Mouse (Mus musculus) midbrain, embryonic 15.5 days (tissue): ENCODE data around the gene Rgma. TPM values are rescaled to one million over a fixed set of nuclear protein-coding genes. Genes with fewer than 3 reads are reported as not detected.

Experiments
- ATAC-seq: fragments of 200-750 bp; cut with Nextera tagmentation; replicated peaks from 2 replicates; pipeline ENCODE4 v1.8.0; 2017; ENCODE audit warnings: moderate TSS enrichment
- H3K27ac ChIP-seq: fragments of 300-500 bp; sonication (generic); 2 replicates; pipeline ENCODE4 v1.5.1; 2015; ENCODE audit warnings: mild to moderate bottlenecking, inconsistent platforms
- H3K27me3 ChIP-seq: fragments of 300-500 bp; sonication (generic); replicated peaks from 2 replicates; pipeline ENCODE4 v1.6.1; 2015; ENCODE audit warnings: inconsistent platforms
- H3K36me3 ChIP-seq: fragments of 300-500 bp; sonication (generic); replicated peaks from 2 replicates; pipeline ENCODE4 v1.6.1; 2015; ENCODE audit warnings: inconsistent platforms
- H3K4me1 ChIP-seq: fragments of 300-500 bp; sonication (generic); 2 replicates; pipeline ENCODE4 v1.6.1; 2015; ENCODE audit warnings: inconsistent platforms
- H3K4me2 ChIP-seq: fragments of 300-500 bp; sonication (generic); 2 replicates; pipeline ENCODE4 v1.6.1; 2015; ENCODE audit warnings: inconsistent platforms, mild to moderate bottlenecking, moderate library complexity
- H3K4me3 ChIP-seq: fragments of 300-500 bp; sonication (generic); 2 replicates; pipeline ENCODE4 v1.5.1; 2015; ENCODE audit warnings: mild to moderate bottlenecking, inconsistent platforms
- H3K9ac ChIP-seq: fragments of 300-500 bp; sonication (generic); 2 replicates; pipeline ENCODE4 v1.6.1; 2015; ENCODE audit warnings: mild to moderate bottlenecking, inconsistent platforms
- H3K9me3 ChIP-seq: fragments of 300-500 bp; sonication (generic); 2 replicates; pipeline ENCODE4 v1.6.1; 2016; ENCODE audit warnings: inconsistent platforms
- WGBS: fragments of 180-500 bp; shearing (Covaris S2); methylation state at CpG from one replicate; pipeline ENCODE4 v1.1.7; 2015; ENCODE audit warnings: mixed read lengths; 5-methylcytosine and 5-hydroxymethylcytosine counted together
- polyA plus RNA-seq: library from polyadenylated mRNA; unstranded; fragments of >200 nt; fragmentation: Nextera tagmentation; extraction: Ambion mirVana; gene quantifications from 2 replicates; pipeline ENCODE4 v1.2.1, GENCODE M21; 2015

Gene Rgma
- polyA plus RNA-seq, 1 experiment from 2014 or later, result 46.6 TPM

- no peaks in the 10 kb centered on the region for H3K27me3 ChIP-seq
- ATAC-seq, result no peak
- no peak overlapping the region for H3K27ac ChIP-seq
- H3K9me3 ChIP-seq, result no peaks in the 10 kb centered on the region
- no peak overlapping the region for H3K4me2 ChIP-seq
- H3K4me3 ChIP-seq, result no peak overlapping the region
- H3K4me1 ChIP-seq, result peaks cover 4% of the 10 kb centered on the region; the same call in 1 of the 2 replicates
- H3K9ac ChIP-seq, result no peak overlapping the region
- 25% methylated on average over 3 of the region's 3 CpGs for WGBS
- no peaks in the 10 kb centered on the region for H3K36me3 ChIP-seq
Measured at GRCm38 (mm10) chr7:73343852-73344251, 31.5 kb upstream of the Rgma start.

GRCm38 (mm10) chr7:73348585-73349124 is 26.7 kb upstream of the Rgma start:
- Histone ChIP-seq H3K9ac (no peak overlapping the region), H3K4me1 (peaks cover 4% of the 10 kb centered on the region; the same call in 1 of the 2 replicates), H3K4me2 (no peak overlapping the region), H3K4me3 (no peak overlapping the region), H3K36me3 (no peaks in the 10 kb centered on the region), H3K9me3 (no peaks in the 10 kb centered on the region), H3K27ac (no peak overlapping the region), H3K27me3 (no peaks in the 10 kb centered on the region)
- 38% methylated on average over 10 of the region's 10 CpGs for WGBS
- no peak for ATAC-seq

GRCm38 (mm10) chr7:73349158-73349557 is 26.2 kb upstream of the Rgma start:
- no peaks in the 10 kb centered on the region for H3K27me3 ChIP-seq
- H3K4me3 ChIP-seq, result no peak overlapping the region
- no peak overlapping the region for H3K4me2 ChIP-seq
- H3K4me1 ChIP-seq, result peaks cover 8% of the 10 kb centered on the region; the same call in 1 of the 2 replicates
- H3K36me3 ChIP-seq, result no peaks in the 10 kb centered on the region
- H3K9me3 ChIP-seq, result no peaks in the 10 kb centered on the region
- WGBS, result 70% methylated on average over 8 of the region's 8 CpGs
- no peak overlapping the region for H3K27ac ChIP-seq
- H3K9ac ChIP-seq, result no peak overlapping the region
- ATAC-seq, result no peak

- no peak overlapping the region for H3K4me3 ChIP-seq
- peaks cover 12% of the 10 kb centered on the region; the same call in 1 of the 2 replicates for H3K4me1 ChIP-seq
- no peak overlapping the region for H3K4me2 ChIP-seq
- no peaks in the 10 kb centered on the region for H3K9me3 ChIP-seq
- H3K36me3 ChIP-seq, result no peaks in the 10 kb centered on the region
- H3K27me3 ChIP-seq, result no peaks in the 10 kb centered on the region
- peak overlapping the region; percentile 10; the same call in 1 of the 2 replicates for H3K27ac ChIP-seq
- H3K9ac ChIP-seq, result no peak overlapping the region
- ATAC-seq, result no peak
- WGBS, result 46% methylated on average over 9 of the region's 9 CpGs
Measured at GRCm38 (mm10) chr7:73355229-73355628, 20.1 kb upstream of the Rgma start.

GRCm38 (mm10) chr7:73356901-73357300 is 18.4 kb upstream of the Rgma start:
- Histone ChIP-seq H3K4me2 (no peak overlapping the region), H3K27me3 (no peaks in the 10 kb centered on the region), H3K4me1 (peaks cover 12% of the 10 kb centered on the region; the same call in 1 of the 2 replicates), H3K9ac (no peak overlapping the region), H3K9me3 (no peaks in the 10 kb centered on the region), H3K36me3 (no peaks in the 10 kb centered on the region), H3K4me3 (no peak overlapping the region), H3K27ac (no peak overlapping the region)
- ATAC-seq, result no peak
- WGBS, result 87% methylated on average over 5 of the region's 5 CpGs

- Histone ChIP-seq H3K27me3 (no peaks in the 10 kb centered on the region), H3K4me1 (peaks cover 12% of the 10 kb centered on the region; the same call in 1 of the 2 replicates), H3K9me3 (no peaks in the 10 kb centered on the region), H3K4me2 (no peak overlapping the region), H3K27ac (no peak overlapping the region), H3K4me3 (no peak overlapping the region), H3K9ac (no peak overlapping the region), H3K36me3 (no peaks in the 10 kb centered on the region)
- WGBS, result 91% methylated on average over 2 of the region's 2 CpGs
- no peak for ATAC-seq
Measured at GRCm38 (mm10) chr7:73357626-73358025, 17.7 kb upstream of the Rgma start.

GRCm38 (mm10) chr7:73365511-73365910 is 9.8 kb upstream of the Rgma start:
- no peak overlapping the region for H3K4me2 ChIP-seq
- no peaks in the 10 kb centered on the region for H3K36me3 ChIP-seq
- 70% methylated on average over 4 of the region's 4 CpGs for WGBS
- peaks cover 10% of the 10 kb centered on the region for H3K4me1 ChIP-seq
- H3K9ac ChIP-seq, result no peak overlapping the region
- peak overlapping the region; percentile 34; the same call in 1 of the 2 replicates for H3K27ac ChIP-seq
- no peaks in the 10 kb centered on the region for H3K9me3 ChIP-seq
- H3K4me3 ChIP-seq, result no peak overlapping the region
- no peaks in the 10 kb centered on the region for H3K27me3 ChIP-seq
- ATAC-seq, result no peak

- Histone ChIP-seq H3K4me3 (no peak overlapping the region), H3K9ac (no peak overlapping the region), H3K4me1 (peaks cover 10% of the 10 kb centered on the region), H3K4me2 (0 out of 2 replicates have a peak overlapping the region, but pooled peaks have one; percentile 6), H3K27me3 (no peaks in the 10 kb centered on the region), H3K9me3 (no peaks in the 10 kb centered on the region), H3K36me3 (no peaks in the 10 kb centered on the region), H3K27ac (peak overlapping the region; percentile 34; the same call in 1 of the 2 replicates)
- ATAC-seq, result 0 out of 2 replicates have a peak, but pooled peaks have one; percentile 56
- WGBS, result 32% methylated on average over 7 of the region's 7 CpGs
Measured at GRCm38 (mm10) chr7:73365965-73366364, 9.3 kb upstream of the Rgma start.

- Histone ChIP-seq H3K27me3 (no peaks in the 10 kb centered on the region), H3K4me1 (peaks cover 20% of the 10 kb centered on the region), H3K4me2 (no peak overlapping the region), H3K27ac (no peak overlapping the region), H3K4me3 (no peak overlapping the region), H3K9me3 (no peaks in the 10 kb centered on the region), H3K36me3 (no peaks in the 10 kb centered on the region), H3K9ac (no peak overlapping the region)
- no peak for ATAC-seq
- 92% methylated on average over 10 of the region's 10 CpGs for WGBS
Measured at GRCm38 (mm10) chr7:73367681-73368464, 7.4 kb upstream of the Rgma start.

- ATAC-seq, result no peak
- H3K4me3 ChIP-seq, result no peak overlapping the region
- peaks cover 36% of the 10 kb centered on the region for H3K4me1 ChIP-seq
- no peaks in the 10 kb centered on the region for H3K9me3 ChIP-seq
- 77% methylated on average over 4 of the region's 4 CpGs for WGBS
- no peak overlapping the region for H3K9ac ChIP-seq
- no peak overlapping the region for H3K4me2 ChIP-seq
- no peak overlapping the region for H3K27ac ChIP-seq
- H3K27me3 ChIP-seq, result no peaks in the 10 kb centered on the region
- no peaks in the 10 kb centered on the region for H3K36me3 ChIP-seq
Measured at GRCm38 (mm10) chr7:73369992-73370391, 5.3 kb upstream of the Rgma start.

- ATAC-seq, result no peak
- 64% methylated on average over 10 of the region's 10 CpGs for WGBS
- no peaks in the 10 kb centered on the region for H3K9me3 ChIP-seq
- 0 out of 2 replicates have a peak overlapping the region, but pooled peaks have one; percentile 38 for H3K27ac ChIP-seq
- peak overlapping the region; percentile 68 for H3K4me2 ChIP-seq
- peak overlapping the region; percentile 36 for H3K4me3 ChIP-seq
- H3K9ac ChIP-seq, result peak overlapping the region; percentile 41; the same call in 1 of the 2 replicates
- H3K27me3 ChIP-seq, result no peaks in the 10 kb centered on the region
- no peaks in the 10 kb centered on the region for H3K36me3 ChIP-seq
- peaks cover 27% of the 10 kb centered on the region for H3K4me1 ChIP-seq
Measured at GRCm38 (mm10) chr7:73371587-73372321, 3.6 kb upstream of the Rgma start.

- ATAC-seq, result no peak
- Histone ChIP-seq H3K4me3 (peak overlapping the region; percentile 36), H3K27me3 (no peaks in the 10 kb centered on the region), H3K9ac (peak overlapping the region; percentile 41), H3K4me1 (peaks cover 32% of the 10 kb centered on the region), H3K4me2 (peak overlapping the region; percentile 68), H3K9me3 (no peaks in the 10 kb centered on the region), H3K27ac (0 out of 2 replicates have a peak overlapping the region, but pooled peaks have one; percentile 38), H3K36me3 (no peaks in the 10 kb centered on the region)
- WGBS, result 4% methylated on average over 29 of the region's 29 CpGs
Measured at GRCm38 (mm10) chr7:73372352-73372970, 2.8 kb upstream of the Rgma start.
